Mouse (Mus musculus): ENCODE data around the gene Tspan14. TPM values are rescaled to one million over a fixed set of nuclear protein-coding genes. Genes with fewer than 3 reads are reported as not detected.

The Tspan14 gene
- polyA plus RNA-seq, 1 experiment from 2014 or later: 78.5 TPM

- no peaks in the 10 kb centered on the region for H3K9me3 ChIP-seq
- H3K4me2 ChIP-seq: 0 out of 2 replicates have a peak overlapping the region, but pooled peaks have one; percentile 0
- no peaks in the 10 kb centered on the region for H3K36me3 ChIP-seq
- H3K27ac ChIP-seq (replicated peaks): peak overlapping the region; percentile 98
- no peaks in the 10 kb centered on the region for H3K27me3 ChIP-seq
- H3K4me1 ChIP-seq (replicated peaks): peaks cover 90% of the 10 kb centered on the region
- WGBS: 40% methylated on average over 3 of the region's 3 CpGs
- no peak overlapping the region for H3K4me3 ChIP-seq
- no peak for ATAC-seq (ENCODE audit: low read depth)
- 0 out of 2 replicates have a peak overlapping the region, but pooled peaks have one; percentile 6 for H3K9ac ChIP-seq
Measured at GRCm38 (mm10) chr14:40957607-40958006, 9.0 kb downstream of the Tspan14 start.

GRCm38 (mm10) chr14:40956252-40957146, 10.1 kb downstream of the Tspan14 start:
- peak; percentile 80 for ATAC-seq (ENCODE audit: low read depth)
- Histone ChIP-seq H3K27ac (replicated peaks) (peak overlapping the region; percentile 98), H3K4me1 (replicated peaks) (peaks cover 91% of the 10 kb centered on the region), H3K9ac (peak overlapping the region; percentile 70), H3K9me3 (no peaks in the 10 kb centered on the region), H3K4me3 (peak overlapping the region; percentile 5; the same call in 1 of the 2 replicates), H3K4me2 (peak overlapping the region; percentile 48), H3K36me3 (no peaks in the 10 kb centered on the region), H3K27me3 (no peaks in the 10 kb centered on the region)
- WGBS: 19% methylated on average over 13 of the region's 13 CpGs

- peaks cover 94% of the 10 kb centered on the region for H3K4me1 ChIP-seq (replicated peaks)
- ATAC-seq (ENCODE audit: low read depth): peak; percentile 65
- no peaks in the 10 kb centered on the region for H3K27me3 ChIP-seq
- no peaks in the 10 kb centered on the region for H3K36me3 ChIP-seq
- H3K4me3 ChIP-seq: peak overlapping the region; percentile 5; the same call in 1 of the 2 replicates
- peak overlapping the region; percentile 70 for H3K9ac ChIP-seq
- no peaks in the 10 kb centered on the region for H3K9me3 ChIP-seq
- WGBS: 2% methylated on average over 10 of the region's 10 CpGs
- H3K27ac ChIP-seq (replicated peaks): peak overlapping the region; percentile 98
- H3K4me2 ChIP-seq: peak overlapping the region; percentile 48
Measured at GRCm38 (mm10) chr14:40955596-40956251, 10.9 kb downstream of the Tspan14 start.

- no peak for ATAC-seq (ENCODE audit: low read depth)
- Histone ChIP-seq H3K4me3 (no peak overlapping the region), H3K27me3 (no peaks in the 10 kb centered on the region), H3K27ac (replicated peaks) (peak overlapping the region; percentile 98), H3K4me2 (peak overlapping the region; percentile 48), H3K9ac (no peak overlapping the region; the same call in 1 of the 2 replicates), H3K36me3 (no peaks in the 10 kb centered on the region), H3K4me1 (replicated peaks) (peaks cover 96% of the 10 kb centered on the region), H3K9me3 (no peaks in the 10 kb centered on the region)
- 66% methylated on average over 1 of the region's 1 CpGs for WGBS
Measured at GRCm38 (mm10) chr14:40955146-40955545, 11.5 kb downstream of the Tspan14 start.

- Histone ChIP-seq H3K4me3 (no peak overlapping the region), H3K9ac (no peak overlapping the region), H3K27ac (replicated peaks) (peak overlapping the region; percentile 75), H3K9me3 (no peaks in the 10 kb centered on the region), H3K36me3 (no peaks in the 10 kb centered on the region), H3K4me2 (no peak overlapping the region), H3K27me3 (no peaks in the 10 kb centered on the region), H3K4me1 (replicated peaks) (peaks cover 96% of the 10 kb centered on the region)
- WGBS: 67% methylated on average over 5 of the region's 5 CpGs
- no peak for ATAC-seq (ENCODE audit: low read depth)
Measured at GRCm38 (mm10) chr14:40953381-40953780, 13.2 kb downstream of the Tspan14 start.

GRCm38 (mm10) chr14:40952715-40953114, 13.9 kb downstream of the Tspan14 start:
- Histone ChIP-seq H3K4me1 (replicated peaks) (peaks cover 96% of the 10 kb centered on the region), H3K4me3 (no peak overlapping the region), H3K9ac (no peak overlapping the region), H3K27ac (replicated peaks) (peak overlapping the region; percentile 75), H3K9me3 (no peaks in the 10 kb centered on the region), H3K27me3 (no peaks in the 10 kb centered on the region), H3K4me2 (no peak overlapping the region), H3K36me3 (no peaks in the 10 kb centered on the region)
- ATAC-seq (ENCODE audit: low read depth): no peak
- 33% methylated on average over 2 of the region's 2 CpGs for WGBS

- no peak for ATAC-seq (ENCODE audit: low read depth)
- Histone ChIP-seq H3K4me2 (no peak overlapping the region), H3K4me1 (replicated peaks) (peaks cover 93% of the 10 kb centered on the region), H3K4me3 (no peak overlapping the region), H3K27ac (replicated peaks) (peak overlapping the region; percentile 75; the same call in 1 of the 2 replicates), H3K9ac (no peak overlapping the region), H3K36me3 (no peaks in the 10 kb centered on the region), H3K9me3 (no peaks in the 10 kb centered on the region), H3K27me3 (no peaks in the 10 kb centered on the region)
- WGBS: 83% methylated on average over 3 of the region's 3 CpGs
Measured at GRCm38 (mm10) chr14:40952301-40952700, 14.3 kb downstream of the Tspan14 start.

- 63% methylated on average over 7 of the region's 7 CpGs for WGBS
- 0 out of 2 replicates have a peak, but pooled peaks cover 6% of the 10 kb centered on the region for H3K36me3 ChIP-seq
- peak overlapping the region; percentile 6; the same call in 1 of the 2 replicates for H3K27ac ChIP-seq (replicated peaks)
- ATAC-seq (ENCODE audit: low read depth): no peak
- H3K9ac ChIP-seq: no peak overlapping the region
- no peaks in the 10 kb centered on the region for H3K27me3 ChIP-seq
- peaks cover 70% of the 10 kb centered on the region for H3K4me1 ChIP-seq (replicated peaks)
- no peak overlapping the region for H3K4me2 ChIP-seq
- 0 out of 2 replicates have a peak, but pooled peaks cover under 1% of the 10 kb centered on the region for H3K9me3 ChIP-seq
- H3K4me3 ChIP-seq: no peak overlapping the region
Measured at GRCm38 (mm10) chr14:40949730-40950614, 16.6 kb downstream of the Tspan14 start.

- H3K4me2 ChIP-seq: no peak overlapping the region
- no peak overlapping the region for H3K9ac ChIP-seq
- 0 out of 2 replicates have a peak, but pooled peaks cover 2% of the 10 kb centered on the region for H3K9me3 ChIP-seq
- H3K4me1 ChIP-seq (replicated peaks): peaks cover 60% of the 10 kb centered on the region
- 17% methylated on average over 3 of the region's 3 CpGs for WGBS
- peak overlapping the region; percentile 6; the same call in 1 of the 2 replicates for H3K27ac ChIP-seq (replicated peaks)
- no peak overlapping the region for H3K4me3 ChIP-seq
- no peak for ATAC-seq (ENCODE audit: low read depth)
- no peaks in the 10 kb centered on the region for H3K27me3 ChIP-seq
- 0 out of 2 replicates have a peak, but pooled peaks cover 9% of the 10 kb centered on the region for H3K36me3 ChIP-seq
Measured at GRCm38 (mm10) chr14:40949047-40949446, 17.6 kb downstream of the Tspan14 start.

GRCm38 (mm10) chr14:40948522-40948921, 18.1 kb downstream of the Tspan14 start:
- Histone ChIP-seq H3K27ac (replicated peaks) (0 out of 2 replicates have a peak overlapping the region, but pooled peaks have one; percentile 6), H3K27me3 (no peaks in the 10 kb centered on the region), H3K4me1 (replicated peaks) (peaks cover 55% of the 10 kb centered on the region), H3K9me3 (0 out of 2 replicates have a peak, but pooled peaks cover 2% of the 10 kb centered on the region), H3K9ac (no peak overlapping the region), H3K4me3 (no peak overlapping the region), H3K4me2 (no peak overlapping the region), H3K36me3 (0 out of 2 replicates have a peak, but pooled peaks cover 9% of the 10 kb centered on the region)
- WGBS: 86% methylated on average over 5 of the region's 5 CpGs
- no peak for ATAC-seq (ENCODE audit: low read depth)
